Mouse (Mus musculus) brain, embryonic 14.5 days (tissue): ENCODE data around the gene Ifih1.

Source experiments
- CTCF ChIP-seq: fragments of 200-500 bp; IDR thresholded peaks from 2 replicates; pipeline ENCODE4 v1.5.1; 2012; ENCODE audit warnings: inconsistent platforms, mild to moderate bottlenecking, moderate library complexity, borderline replicate concordance; ENCODE audit not compliant: insufficient read depth, insufficient read length; ENCODE audit errors: extremely low read depth
- POLR2A ChIP-seq: fragments of 200-500 bp; IDR thresholded peaks from 2 replicates; pipeline ENCODE4 v1.6.1; 2012; ENCODE audit warnings: mild to moderate bottlenecking, inconsistent platforms, borderline replicate concordance; ENCODE audit not compliant: poor library complexity, insufficient read depth, insufficient read length, severe bottlenecking; ENCODE audit errors: extremely low read depth

DNA sequence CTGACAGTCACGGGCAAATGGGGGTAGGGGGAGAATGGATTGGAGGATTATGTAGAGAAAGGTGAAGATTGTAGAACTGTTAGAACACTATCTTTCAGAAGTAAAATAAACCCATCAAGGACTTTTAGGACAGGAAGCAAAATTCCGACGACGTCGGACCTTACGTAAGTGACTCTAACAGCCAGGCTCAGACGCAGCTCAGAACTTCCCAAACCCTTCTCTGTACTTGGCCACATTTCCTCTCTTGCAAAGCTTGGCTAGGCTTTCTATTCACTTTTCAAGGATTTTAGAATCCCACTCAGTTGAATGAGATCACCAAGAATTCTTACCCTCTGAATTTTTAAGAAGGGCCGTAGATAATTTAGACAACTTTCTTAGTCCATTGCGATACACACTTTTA, 89.7 kb downstream of the Ifih1 start:
- TF ChIP-seq CTCF (no peak), POLR2A (no peak)
